Mouse (Mus musculus) left cerebral cortex, adult 9 months (tissue): ENCODE measurements at regions not wholly inside any gene's neighbourhood (a gene's known extent, or its start where the extent isn't known, plus 50 kb on each side); places are given as distances from the start of the nearest gene placed in this dataset.

Experiments used
- DNase-seq, 2 experiments: peaks; one replicate each; pipeline ENCODE4 v3.0.0; 2022; ENCODE audit warnings: low spot score in 2 of 2

- DNase-seq = no peak
These were observed 93.7 kb upstream of the Gm47985 start for GRCm38 (mm10) chr1:151088535-151089125.

DNA sequence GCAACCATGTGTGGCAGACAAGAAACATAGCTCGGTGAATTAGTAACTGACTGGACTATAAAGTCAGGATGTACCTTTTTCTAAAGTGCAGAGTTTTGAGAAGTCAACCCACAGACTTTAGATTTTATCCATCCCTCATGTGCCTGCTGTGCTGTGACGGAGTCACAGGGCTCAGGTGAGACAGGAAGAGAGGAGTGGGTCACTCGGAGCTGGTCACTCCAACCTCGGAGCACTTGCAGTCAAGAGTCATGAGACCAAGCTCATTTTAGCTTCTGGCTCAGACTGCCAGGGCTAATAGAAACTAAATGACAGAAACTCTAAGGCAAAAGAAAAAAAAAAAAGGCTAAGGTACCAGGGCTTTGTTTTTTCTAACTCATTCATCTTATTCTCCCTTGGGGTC lies 90.3 kb upstream of the Gm47985 start:
- DNase-seq = no peak

DNA sequence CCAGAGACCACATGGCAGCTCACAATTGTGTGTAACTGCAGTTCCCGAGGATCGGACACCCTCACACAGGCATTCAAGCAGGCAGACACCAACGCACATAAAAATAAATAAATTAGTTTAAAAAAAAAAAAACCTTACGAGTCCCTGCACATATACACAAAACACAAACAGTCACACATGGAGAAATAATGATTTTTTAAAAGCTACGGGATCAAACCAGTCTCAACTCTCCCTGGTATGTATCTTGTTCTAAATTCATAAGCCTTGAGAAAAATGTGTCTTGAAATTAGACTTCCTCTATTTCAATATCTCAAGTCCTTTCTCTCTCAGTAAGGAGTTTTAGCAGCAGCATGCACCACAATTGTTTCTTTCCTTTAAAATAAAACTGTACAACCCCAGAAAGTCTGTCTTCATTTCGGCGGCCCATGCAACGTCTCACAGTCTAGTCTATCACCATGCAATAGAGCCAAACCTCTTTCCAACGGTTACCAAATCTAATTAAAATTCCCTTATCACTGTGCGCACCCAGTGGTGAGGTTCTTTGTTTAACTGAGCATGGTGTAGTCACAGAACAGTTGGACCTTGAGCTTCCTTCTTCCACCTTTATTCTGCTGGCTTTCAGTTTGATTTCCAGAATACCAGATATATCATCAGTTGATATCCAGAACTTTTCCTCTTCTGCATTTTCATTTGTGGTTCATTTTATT lies 86.8 kb upstream of the Gm47985 start:
- DNase-seq = no peak

DNA sequence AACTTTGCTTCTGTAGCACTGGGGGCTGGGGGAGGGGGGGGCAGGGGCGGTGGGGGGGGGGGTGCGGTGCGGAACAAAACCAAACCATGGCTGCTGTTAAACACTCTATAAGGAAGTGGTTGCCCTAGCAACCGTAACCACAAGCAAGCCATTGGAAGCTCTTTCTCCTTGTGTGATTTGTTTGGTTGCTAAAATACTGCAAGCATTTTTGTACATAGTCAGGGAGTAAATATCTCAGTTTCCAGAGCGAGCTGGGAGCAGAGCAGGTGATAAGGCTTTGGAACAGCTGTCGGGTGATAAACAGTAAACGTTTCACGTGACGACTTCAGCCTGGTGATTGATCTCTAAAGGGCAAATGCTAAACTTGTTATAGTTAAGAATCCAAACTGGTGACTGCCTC lies 86.3 kb upstream of the Gm47985 start:
- DNase-seq = no peak

DNA sequence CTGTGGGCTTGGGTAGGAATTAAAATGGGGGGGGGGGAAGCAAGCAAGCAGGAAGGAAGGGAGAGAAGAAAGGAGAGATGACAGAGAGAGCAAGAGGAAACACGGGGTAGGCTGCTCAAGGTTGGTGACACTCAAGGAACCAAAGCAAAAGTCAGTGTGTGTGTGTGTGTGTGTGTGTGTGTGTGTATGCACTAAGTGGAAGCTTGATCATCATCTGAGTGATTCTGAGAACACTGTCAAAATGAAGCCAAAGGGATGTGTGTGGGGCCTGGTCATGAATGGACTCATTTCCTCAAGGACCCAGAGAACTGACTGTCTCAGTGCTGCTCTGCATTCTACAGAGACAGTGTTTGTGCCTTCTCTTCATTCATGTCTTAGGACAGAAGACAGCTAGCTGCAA lies 84.8 kb upstream of the Gm47985 start:
- no peak for DNase-seq

- no peak for DNase-seq
These were observed 83.6 kb upstream of the Gm47985 start for GRCm38 (mm10) chr1:151098763-151099162.

DNA sequence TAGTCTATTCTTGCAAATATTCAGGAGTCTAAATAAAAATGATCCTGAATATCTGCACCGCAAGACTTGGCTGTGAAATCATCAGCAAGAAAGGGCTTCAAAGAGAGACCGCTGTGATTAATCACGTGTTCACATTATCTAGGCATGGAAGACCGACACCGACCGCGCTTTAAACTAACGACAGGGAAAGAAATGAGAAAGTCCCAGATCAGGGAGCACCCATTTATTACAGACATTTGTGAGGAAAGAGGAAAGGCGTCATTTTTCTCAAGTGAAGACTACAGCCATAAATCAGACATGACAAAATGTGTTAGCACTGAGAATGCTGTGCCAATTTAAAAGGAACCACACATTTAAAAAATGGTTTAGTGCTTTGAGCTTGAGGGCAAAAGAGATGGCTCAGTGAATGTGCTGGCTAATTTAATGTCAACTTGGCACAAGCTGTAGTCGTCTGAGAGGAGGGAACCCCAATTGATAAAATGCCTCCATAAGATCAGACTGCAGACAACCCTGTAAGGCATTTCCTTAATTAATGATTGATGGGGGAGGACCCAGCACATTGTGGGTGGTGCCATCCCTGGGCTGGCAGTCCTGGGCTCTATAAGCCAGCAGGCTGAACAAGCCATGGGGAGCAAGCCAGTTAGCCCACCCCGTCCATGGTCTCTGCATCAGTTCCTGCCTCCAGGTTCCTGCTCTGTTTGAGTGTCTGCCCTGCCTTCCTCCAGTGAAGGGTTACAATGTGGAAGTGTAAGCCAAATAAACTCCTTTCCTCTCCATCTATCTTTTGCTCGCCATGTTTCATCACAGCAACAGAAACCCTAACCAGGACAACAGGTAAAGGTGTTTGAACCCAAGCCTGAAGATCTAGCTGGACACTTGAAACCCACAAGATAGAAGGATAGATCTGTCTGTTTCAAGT lies 81.5 kb upstream of the Gm47985 start:
- no peak for DNase-seq

DNA sequence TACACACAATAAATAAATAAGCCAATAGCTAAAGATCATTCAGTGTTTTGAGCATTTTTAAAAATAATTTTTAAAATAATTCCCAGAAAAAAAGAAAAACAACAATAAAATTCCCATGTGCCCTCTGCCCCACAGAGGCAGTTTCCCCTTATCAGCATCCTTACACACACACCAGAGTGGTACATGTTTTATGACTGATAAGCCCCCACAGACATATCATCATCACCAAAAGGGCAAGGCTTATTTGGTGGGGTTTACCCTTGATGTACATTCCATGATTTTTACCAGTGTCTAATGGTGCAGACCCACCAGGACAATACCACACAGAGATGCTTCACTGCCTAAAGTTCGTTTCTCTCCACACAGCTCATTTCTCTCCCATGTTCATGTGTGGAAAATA lies 80.8 kb upstream of the Gm47985 start:
- no peak for DNase-seq

- no peak for DNase-seq
These were observed 80.3 kb upstream of the Gm47985 start for GRCm38 (mm10) chr1:151102061-151102460.

DNA sequence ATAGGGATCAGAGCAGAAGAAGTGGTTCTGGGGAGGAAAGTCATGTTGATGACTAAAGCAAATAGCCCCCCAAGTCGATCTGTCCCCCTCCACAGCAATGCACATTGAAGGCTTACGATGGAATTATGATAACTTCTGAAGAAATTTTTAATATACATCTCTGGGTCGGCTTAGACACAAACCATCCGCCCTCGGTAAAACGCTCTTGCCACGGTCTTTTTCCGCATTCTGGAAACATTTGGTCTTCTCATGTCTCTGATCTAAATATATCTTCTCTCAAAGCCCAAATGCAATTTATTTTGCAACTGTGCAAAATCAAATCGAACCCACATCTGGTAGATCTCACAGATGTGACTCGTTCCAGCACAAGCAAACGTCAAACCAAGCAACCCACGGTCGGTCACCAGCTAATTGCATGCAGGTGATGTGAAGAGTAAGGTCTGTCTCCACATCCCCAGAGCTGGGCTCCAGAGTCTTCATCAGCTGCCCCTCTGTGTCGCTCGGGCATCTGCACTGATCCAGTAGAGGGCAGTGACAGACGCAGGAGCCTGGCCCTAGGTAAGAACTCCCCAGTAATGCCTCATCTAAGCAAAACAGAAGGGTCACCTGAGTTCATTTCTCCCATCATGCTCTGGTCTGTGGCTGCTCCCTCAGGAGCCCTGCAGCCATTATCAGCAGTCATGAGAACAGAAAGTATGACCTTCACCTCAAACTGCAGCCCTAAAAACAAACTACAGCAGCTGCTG lies 79.5 kb upstream of the Gm47985 start:
- no peak for DNase-seq

DNA sequence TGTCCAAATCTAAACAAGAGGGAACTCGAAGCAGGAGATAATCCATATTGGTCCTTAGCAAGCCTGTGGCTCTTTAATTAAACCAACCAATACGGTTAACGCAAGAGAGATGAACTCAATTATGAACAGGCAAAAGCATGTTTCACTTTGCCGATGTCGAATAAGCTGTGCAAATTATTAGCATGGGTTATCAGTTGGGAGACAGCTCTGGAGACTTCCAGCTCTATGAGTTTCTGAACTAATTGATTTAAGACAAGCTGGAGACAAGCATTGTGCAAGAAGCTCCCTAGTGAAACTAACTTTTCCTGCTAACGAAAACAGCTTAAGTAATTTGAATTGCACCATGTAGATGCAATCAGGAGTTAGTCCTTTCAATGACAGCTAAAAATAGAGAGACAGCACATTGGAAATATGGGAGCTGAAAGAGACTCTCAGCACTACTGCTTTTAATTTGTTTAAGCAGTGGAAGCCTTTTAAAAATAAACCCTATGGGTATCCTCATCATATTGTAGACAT lies 78.8 kb upstream of the Gm47985 start:
- no peak for DNase-seq

DNA sequence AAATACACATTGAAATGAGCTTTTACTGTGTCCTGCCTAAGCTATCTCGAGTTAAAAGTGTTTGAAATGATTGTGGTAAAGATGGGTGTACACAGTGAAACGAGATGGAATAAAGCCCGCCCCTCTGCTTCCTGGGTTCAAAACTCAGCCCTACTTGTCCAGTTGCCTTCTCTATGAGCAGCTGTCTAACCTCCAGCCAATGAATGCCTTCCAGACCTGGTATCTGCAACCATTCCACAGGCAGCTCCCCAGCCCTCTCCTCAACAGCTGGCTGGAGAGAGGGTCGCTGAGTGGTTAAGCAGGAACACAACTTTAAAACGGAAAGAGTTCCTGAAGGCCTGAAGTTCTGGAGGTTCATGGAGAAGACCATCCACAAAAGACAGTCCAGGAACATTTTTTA lies 78.0 kb upstream of the Gm47985 start:
- DNase-seq = no peak

DNA sequence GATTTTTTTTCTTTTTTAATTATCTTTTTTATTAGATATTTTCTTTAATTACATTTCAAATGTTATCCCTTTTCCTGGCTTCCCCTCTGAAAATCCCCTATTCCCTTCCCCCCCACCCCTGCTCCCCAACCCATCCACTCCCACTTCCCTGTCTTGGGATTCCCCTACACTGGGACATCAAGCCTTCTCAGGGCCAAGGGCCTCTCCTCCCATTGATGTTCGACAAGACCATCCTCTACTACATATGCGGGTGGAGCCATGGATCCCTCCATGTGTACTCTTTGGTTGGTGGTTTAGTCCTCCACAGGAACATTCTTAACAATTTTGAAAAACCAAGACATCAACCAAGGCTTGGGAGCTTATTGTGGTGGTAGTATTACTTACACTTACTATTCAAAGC lies 77.5 kb upstream of the Gm47985 start:
- DNase-seq = no peak

DNA sequence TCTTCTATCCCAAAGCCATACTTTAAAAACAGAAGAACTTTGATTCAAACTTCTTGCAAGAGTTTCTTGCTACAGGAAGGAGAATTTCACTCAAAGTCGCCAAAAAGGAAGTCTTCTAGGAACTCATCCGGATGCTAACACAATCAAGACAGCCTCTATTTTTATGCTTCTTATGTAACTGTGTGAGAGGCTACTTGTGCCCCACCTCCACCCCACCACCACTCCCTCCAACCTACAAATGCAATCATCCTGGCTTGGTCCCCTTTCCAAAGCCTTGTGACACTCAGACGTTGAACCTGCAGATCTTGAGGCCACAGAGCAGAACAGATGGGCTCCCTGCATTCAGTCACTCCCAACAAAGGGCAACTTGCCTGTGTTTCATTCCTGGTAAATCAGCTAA lies 77.1 kb upstream of the Gm47985 start:
- no peak for DNase-seq

DNA sequence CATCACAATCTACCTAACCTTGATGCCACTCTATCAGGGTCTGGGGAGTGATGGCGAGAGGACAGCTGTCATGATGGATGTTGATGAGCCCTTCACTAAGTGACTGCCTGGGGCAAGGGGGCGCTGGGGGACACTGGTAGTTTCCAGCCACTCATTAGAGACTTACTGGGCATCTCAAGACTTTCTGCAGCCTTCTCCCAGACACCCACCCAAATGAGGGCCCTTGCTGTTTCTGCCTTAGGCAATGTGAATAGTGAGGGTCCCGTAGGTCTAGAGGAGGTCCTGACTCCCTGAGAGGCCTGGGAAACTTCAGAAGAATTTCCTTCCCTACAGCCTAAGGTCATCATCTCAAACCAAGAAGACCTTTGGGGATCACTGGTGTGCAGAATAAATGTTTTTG lies 74.9 kb upstream of the Gm47985 start:
- no peak for DNase-seq

GRCm38 (mm10) chr1:151109333-151109732 lies 73.0 kb upstream of the Gm47985 start:
- no peak for DNase-seq

- no peak for DNase-seq
These were observed 71.9 kb upstream of the Gm47985 start for GRCm38 (mm10) chr1:151110412-151110811.

DNA sequence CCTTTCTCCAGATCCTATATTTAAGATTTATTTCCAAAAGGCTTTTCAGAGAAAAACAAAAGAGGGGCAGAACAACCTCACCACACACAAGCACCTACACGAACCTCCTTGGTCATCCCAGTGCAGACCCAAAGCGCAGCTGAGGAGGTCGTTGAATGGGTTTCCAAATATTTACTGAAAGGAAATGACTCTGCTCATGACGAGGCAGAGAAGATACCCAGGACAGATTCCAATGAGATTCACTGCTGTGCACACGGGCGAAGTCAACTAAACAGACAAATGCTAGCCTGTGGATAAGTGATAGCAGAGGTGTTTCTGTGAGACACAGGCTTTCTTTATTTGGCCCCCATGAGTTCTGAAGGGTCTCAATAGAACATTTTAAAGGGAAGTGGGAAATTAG lies 70.7 kb upstream of the Gm47985 start:
- DNase-seq = no peak

- no peak for DNase-seq
These were observed 69.9 kb upstream of the Gm47985 start for GRCm38 (mm10) chr1:151112390-151112789.

- no peak for DNase-seq
These were observed 69.1 kb upstream of the Gm47985 start for GRCm38 (mm10) chr1:151113199-151113598.

DNA sequence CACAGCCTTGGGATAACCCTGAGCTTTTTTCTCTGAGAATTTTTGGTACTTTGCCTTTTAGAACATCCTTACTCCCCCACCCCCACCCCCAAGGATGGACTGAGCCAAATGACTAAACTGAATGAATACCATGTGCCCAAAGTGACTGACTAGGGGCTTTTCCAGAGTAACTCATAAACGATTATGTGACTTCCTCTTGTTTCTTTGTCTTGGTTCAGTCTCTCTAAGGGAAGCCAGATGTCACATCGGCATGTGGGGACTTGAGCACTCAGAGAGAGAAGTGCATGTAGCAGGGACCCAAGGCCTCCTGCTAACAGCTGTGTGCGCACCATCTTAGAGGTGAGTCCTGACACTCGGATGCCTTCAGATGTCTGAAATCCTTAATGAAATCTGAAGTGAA lies 63.8 kb upstream of the Gm47985 start:
- DNase-seq = no peak

DNA sequence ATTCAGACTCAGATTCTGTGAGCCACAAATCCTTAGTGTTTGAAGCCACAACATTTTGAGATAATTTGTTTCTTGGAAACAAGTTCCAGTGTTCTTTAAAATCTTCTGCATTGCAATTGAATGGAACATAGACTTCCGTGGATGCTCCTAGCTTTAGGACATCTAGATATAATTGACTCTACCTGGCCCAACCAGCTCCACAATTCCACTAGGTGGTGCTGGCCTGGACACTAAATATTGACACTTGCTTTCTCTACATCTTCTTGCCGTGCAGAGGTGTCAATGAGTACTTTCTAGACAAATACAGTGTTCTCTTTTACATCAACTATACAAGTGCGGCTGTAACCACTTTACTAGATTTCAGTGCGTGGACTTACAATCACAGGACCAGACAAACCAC lies 63.4 kb upstream of the Gm47985 start:
- no peak for DNase-seq
